Mouse (Mus musculus): ENCODE measurements at regions not wholly inside any gene's neighbourhood (a gene's known extent, or its start where the extent isn't known, plus 50 kb on each side); places are given as distances from the start of the nearest gene placed in this dataset.

DNA sequence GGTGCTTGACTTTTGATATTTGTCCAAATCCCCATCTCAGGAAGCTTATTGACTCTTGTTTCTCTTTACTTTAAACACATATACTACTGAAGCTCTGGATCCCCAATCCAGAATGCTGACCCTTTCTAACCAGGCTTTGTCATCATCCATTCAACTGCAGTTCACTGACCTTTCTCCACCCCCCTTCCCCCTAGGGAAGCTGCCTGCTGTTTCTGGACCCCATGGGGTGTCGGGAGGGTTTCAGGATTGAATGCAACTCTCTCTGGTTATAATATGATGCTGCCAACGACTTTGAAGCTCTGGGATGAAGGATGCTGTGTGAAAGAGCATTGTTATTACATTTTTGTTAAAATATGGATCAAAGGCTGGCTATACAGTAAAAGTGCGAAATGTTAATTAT lies 318.7 kb upstream of the Id2 start:
- TF ChIP-seq CTCF (IDR thresholded peaks at IDR 0.05; ENCODE audit: low read depth, low read length) (no peak), POLR2A (IDR thresholded peaks at IDR 0.05; ENCODE audit: insufficient read depth, low read length) (no peak)
